Mouse (Mus musculus) lung, embryonic 15.5 days (tissue): ENCODE data around the gene Syt2. TPM values are rescaled to one million over a fixed set of nuclear protein-coding genes. Genes with fewer than 3 reads are reported as not detected.

ENCODE experiments used
- ATAC-seq: fragments of 200-750 bp; cut with Nextera tagmentation; 2 replicates; pipeline ENCODE4 v1.8.0; 2017; ENCODE audit warnings: moderate number of reproducible peaks, borderline replicate concordance; ENCODE audit not compliant: low FRiP score, low TSS enrichment; ENCODE audit errors: extremely low read depth
- H3K27ac ChIP-seq: fragments of 300-500 bp; sonication (generic); 2 replicates; pipeline ENCODE4 v1.5.1; 2015; ENCODE audit warnings: moderate library complexity, mild to moderate bottlenecking, inconsistent platforms
- H3K27me3 ChIP-seq: fragments of 300-500 bp; sonication (generic); 2 replicates; pipeline ENCODE4 v1.6.1; 2015; ENCODE audit warnings: inconsistent platforms
- H3K36me3 ChIP-seq: fragments of 300-500 bp; sonication (generic); 2 replicates; pipeline ENCODE4 v1.6.1; 2015; ENCODE audit warnings: inconsistent platforms
- H3K4me1 ChIP-seq: fragments of 300-500 bp; sonication (generic); 2 replicates; pipeline ENCODE4 v1.6.1; 2015; ENCODE audit warnings: inconsistent platforms
- H3K4me2 ChIP-seq: fragments of 300-500 bp; sonication (generic); 2 replicates; pipeline ENCODE4 v1.6.1; 2015; ENCODE audit warnings: inconsistent platforms, mild to moderate bottlenecking, moderate library complexity
- H3K4me3 ChIP-seq: fragments of 300-500 bp; sonication (generic); 2 replicates; pipeline ENCODE4 v1.5.1; 2015; ENCODE audit warnings: mild to moderate bottlenecking, inconsistent platforms
- H3K9ac ChIP-seq: fragments of 300-500 bp; sonication (generic); 2 replicates; pipeline ENCODE4 v1.6.1; 2015; ENCODE audit warnings: inconsistent platforms
- H3K9me3 ChIP-seq: fragments of 300-500 bp; sonication (generic); 2 replicates; pipeline ENCODE4 v1.6.1; 2016; ENCODE audit warnings: inconsistent platforms
- WGBS: fragments of 180-500 bp; shearing (Covaris S2); methylation state at CpG from one replicate; pipeline ENCODE4 v1.1.7; 2015; 5-methylcytosine and 5-hydroxymethylcytosine counted together
- polyA plus RNA-seq: library from polyadenylated mRNA; unstranded; fragments of >200 nt; fragmentation: Nextera tagmentation; extraction: Ambion mirVana; gene quantifications from 2 replicates; pipeline ENCODE4 v1.2.1, GENCODE M21; 2015

Syt2 gene
- polyA plus RNA-seq, 1 experiment from 2014 or later, result 0.37 TPM

DNA sequence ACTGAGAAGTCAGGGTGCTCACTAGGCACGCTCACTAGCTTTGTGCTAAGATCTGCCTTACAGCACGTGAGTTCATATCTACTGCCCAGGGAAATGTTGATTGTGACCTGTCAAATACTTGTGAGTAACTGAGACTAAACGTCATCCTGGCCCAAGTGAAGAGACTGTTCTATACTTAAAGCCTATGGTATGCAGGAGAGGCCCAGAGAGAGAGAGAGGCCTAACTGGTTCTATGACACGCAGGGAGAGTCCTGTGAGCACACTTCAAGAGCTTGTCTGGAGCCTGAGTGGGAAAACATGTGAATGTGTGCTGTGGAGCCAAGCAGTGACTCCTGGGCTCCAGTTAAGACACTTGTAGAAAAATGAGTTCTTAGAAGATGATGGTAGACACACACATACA lies 137.5 kb downstream of the Syt2 start:
- peak overlapping the region; percentile 74 for H3K27ac ChIP-seq
- ATAC-seq, result peak; percentile 74; the same call in 1 of the 2 replicates
- peaks cover 21% of the 10 kb centered on the region for H3K4me1 ChIP-seq
- no peak overlapping the region for H3K4me2 ChIP-seq
- H3K9me3 ChIP-seq, result no peaks in the 10 kb centered on the region
- H3K36me3 ChIP-seq, result no peaks in the 10 kb centered on the region; the same call in 1 of the 2 replicates
- H3K4me3 ChIP-seq, result no peak overlapping the region
- H3K9ac ChIP-seq, result no peak overlapping the region
- no peaks in the 10 kb centered on the region for H3K27me3 ChIP-seq
- 49% methylated on average over 4 of the region's 4 CpGs for WGBS

DNA sequence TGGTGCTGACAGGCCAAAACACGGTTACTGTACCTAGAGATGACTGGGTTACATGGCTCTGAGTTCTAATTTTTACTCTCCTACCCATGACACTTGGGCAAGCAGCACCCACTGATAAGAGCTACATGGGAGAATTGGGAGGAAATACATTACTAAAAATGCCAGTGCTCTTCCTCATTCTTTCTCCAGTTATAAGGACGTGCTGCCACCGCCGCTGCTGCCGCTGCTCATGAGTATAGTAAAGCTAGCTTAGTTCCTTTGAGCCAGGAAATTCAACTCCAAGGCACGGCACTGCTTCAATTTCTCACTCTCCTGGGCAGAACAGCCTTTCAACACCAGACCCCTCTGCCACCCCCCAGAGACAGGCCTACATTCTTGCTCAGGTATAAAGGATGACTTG lies 138.0 kb downstream of the Syt2 start:
- H3K27me3 ChIP-seq, result no peaks in the 10 kb centered on the region
- H3K4me3 ChIP-seq, result no peak overlapping the region
- H3K9me3 ChIP-seq, result no peaks in the 10 kb centered on the region
- peak overlapping the region; percentile 74 for H3K27ac ChIP-seq
- no peak for ATAC-seq
- H3K4me1 ChIP-seq, result peaks cover 21% of the 10 kb centered on the region
- H3K36me3 ChIP-seq, result no peaks in the 10 kb centered on the region; the same call in 1 of the 2 replicates
- 40% methylated on average over 6 of the region's 6 CpGs for WGBS
- no peak overlapping the region for H3K9ac ChIP-seq
- no peak overlapping the region for H3K4me2 ChIP-seq

DNA sequence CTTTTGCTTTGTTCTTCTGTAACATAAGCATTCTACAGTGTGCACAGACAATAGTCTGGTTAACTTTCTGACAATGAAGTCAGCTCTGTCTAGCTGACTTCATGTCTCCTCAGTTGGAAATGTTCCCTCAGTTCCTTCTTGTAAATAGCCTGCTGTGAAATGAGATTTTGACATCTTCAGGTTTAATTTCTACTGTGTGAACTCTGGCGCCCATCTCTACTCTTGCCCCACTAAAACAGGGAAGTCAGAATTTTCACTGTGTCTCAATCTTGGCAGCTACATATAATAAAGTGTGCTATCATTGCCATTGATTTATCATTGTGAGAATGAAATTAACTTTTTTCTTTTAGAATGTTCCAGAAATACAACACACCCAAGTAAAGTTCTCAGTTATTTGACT lies 138.4 kb downstream of the Syt2 start:
- H3K9me3 ChIP-seq, result no peaks in the 10 kb centered on the region
- H3K4me1 ChIP-seq, result peaks cover 21% of the 10 kb centered on the region
- 69% methylated on average over 1 of the region's 1 CpGs for WGBS
- ATAC-seq, result no peak
- no peak overlapping the region for H3K9ac ChIP-seq
- no peaks in the 10 kb centered on the region for H3K27me3 ChIP-seq
- H3K4me3 ChIP-seq, result no peak overlapping the region
- H3K4me2 ChIP-seq, result no peak overlapping the region
- peak overlapping the region; percentile 74 for H3K27ac ChIP-seq
- no peaks in the 10 kb centered on the region; the same call in 1 of the 2 replicates for H3K36me3 ChIP-seq

DNA sequence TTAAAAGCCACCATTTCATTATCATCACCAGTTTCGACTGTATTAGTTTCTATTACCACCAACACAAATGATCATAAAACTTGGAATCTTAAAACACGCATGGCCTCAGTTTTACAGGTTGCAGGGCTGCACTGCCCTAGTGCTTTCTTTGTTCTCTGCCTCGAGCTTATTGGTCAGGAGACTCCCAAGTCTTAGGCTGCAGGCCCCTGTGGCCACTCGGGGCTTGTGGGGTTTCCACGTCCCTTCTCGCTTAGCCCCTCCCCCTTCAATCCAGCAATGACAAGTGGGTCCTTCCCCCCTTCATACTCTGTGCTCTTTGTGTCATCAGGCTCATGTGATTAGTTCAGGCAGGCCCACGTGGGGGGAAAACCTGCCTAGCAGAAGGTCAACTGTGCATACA lies 141.6 kb downstream of the Syt2 start:
- WGBS, result 59% methylated on average over 7 of the region's 7 CpGs
- Histone ChIP-seq H3K9ac (no peak overlapping the region), H3K9me3 (no peaks in the 10 kb centered on the region), H3K4me1 (peaks cover 21% of the 10 kb centered on the region), H3K36me3 (no peaks in the 10 kb centered on the region), H3K4me2 (no peak overlapping the region), H3K27ac (no peak overlapping the region), H3K4me3 (no peak overlapping the region), H3K27me3 (no peaks in the 10 kb centered on the region)
- ATAC-seq, result no peak

DNA sequence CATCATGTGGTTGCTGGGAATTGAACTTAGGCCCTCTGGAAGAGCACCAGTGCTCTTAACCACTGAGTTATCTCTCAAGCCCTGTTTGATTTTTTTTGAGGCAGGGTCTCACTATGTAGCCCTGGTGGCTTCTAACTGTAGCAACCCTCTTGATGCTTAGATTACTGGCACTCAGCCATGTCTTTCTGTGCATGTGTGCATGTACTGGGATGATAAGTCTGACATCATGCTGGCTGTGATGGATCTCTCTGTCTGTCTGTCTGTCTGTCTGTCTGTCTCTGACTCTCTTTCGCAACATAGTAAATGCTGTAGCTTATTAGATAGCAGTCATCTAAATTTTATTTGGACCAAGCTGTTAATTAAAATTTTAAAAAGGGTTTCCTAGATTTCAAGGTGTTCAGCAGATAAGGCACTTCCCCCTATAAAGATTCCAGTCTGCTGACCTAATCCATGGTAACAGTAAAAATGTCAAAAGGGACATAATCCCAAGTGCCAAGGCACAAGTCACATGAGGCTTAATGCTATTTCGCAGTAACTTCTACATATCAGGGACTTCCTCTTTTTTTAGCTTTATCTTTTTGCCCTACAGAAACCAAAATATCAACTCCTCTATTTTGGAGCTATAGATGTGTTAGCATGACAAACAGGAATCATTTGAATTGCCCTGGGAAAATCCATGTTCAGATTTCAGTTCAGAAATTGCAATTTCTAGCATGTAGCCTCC lies 144.4 kb downstream of the Syt2 start:
- no peak overlapping the region for H3K9ac ChIP-seq
- no peaks in the 10 kb centered on the region for H3K36me3 ChIP-seq
- no peak for ATAC-seq
- no peak overlapping the region for H3K4me2 ChIP-seq
- no peaks in the 10 kb centered on the region for H3K9me3 ChIP-seq
- no peak overlapping the region for H3K27ac ChIP-seq
- H3K4me1 ChIP-seq, result peaks cover 7% of the 10 kb centered on the region
- WGBS, result 91% methylated on average over 2 of the region's 2 CpGs
- no peaks in the 10 kb centered on the region for H3K27me3 ChIP-seq
- no peak overlapping the region for H3K4me3 ChIP-seq

DNA sequence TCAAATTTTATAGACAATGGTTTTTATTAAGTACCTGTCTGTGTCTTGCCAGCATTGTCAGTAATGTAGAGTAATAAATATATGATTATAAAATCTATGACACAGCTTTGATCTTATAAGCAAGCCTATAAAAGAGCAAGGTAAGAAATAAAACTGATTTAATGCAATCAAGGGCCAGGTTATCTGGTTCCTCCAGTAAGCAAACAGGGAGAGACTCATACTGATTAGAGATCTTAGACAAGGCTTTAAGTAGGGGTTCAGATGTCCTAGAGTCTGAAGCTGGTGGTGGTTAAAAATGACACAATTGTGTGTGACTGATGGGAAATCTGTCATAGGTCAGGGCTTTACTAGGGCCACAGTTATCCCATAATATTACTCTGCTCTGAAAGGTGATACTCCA lies 145.0 kb downstream of the Syt2 start:
- ATAC-seq, result no peak
- no peak overlapping the region for H3K27ac ChIP-seq
- no peak overlapping the region for H3K9ac ChIP-seq

DNA sequence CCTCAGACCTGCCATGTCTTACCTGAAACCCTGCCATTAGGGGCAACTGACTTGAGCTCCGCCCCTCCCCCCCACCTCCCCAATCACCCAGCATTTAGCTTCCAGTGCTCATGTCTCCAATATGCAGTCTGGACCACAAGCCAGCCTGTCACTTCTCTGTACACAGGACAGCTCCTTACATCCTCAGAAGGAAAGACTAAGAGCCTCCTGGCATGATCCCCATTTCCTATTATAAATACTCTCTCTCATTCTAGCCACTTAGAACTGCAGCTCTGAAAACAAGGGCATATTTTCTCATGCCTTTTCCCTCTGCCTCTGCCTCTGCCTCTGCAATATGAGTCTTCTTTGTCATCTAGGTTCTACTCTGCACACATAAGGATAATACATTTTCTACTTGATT lies 149.6 kb downstream of the Syt2 start:
- H3K4me2 ChIP-seq, result no peak overlapping the region
- peaks cover 12% of the 10 kb centered on the region for H3K4me1 ChIP-seq
- no peaks in the 10 kb centered on the region for H3K27me3 ChIP-seq
- H3K36me3 ChIP-seq, result 0 out of 2 replicates have a peak, but pooled peaks cover 5% of the 10 kb centered on the region
- H3K9ac ChIP-seq, result no peak overlapping the region
- no peak overlapping the region for H3K27ac ChIP-seq
- ATAC-seq, result peak; percentile 35; the same call in 1 of the 2 replicates
- H3K4me3 ChIP-seq, result no peak overlapping the region
- no peaks in the 10 kb centered on the region for H3K9me3 ChIP-seq
- WGBS, result 77% methylated on average over 1 of the region's 1 CpGs

More for the DNA sequence above, 145.0 kb downstream of the Syt2 start:
- Histone ChIP-seq H3K4me2 (no peak overlapping the region), H3K9me3 (no peaks in the 10 kb centered on the region), H3K27me3 (no peaks in the 10 kb centered on the region), H3K36me3 (no peaks in the 10 kb centered on the region), H3K4me3 (no peak overlapping the region), H3K4me1 (peaks cover 8% of the 10 kb centered on the region)

DNA sequence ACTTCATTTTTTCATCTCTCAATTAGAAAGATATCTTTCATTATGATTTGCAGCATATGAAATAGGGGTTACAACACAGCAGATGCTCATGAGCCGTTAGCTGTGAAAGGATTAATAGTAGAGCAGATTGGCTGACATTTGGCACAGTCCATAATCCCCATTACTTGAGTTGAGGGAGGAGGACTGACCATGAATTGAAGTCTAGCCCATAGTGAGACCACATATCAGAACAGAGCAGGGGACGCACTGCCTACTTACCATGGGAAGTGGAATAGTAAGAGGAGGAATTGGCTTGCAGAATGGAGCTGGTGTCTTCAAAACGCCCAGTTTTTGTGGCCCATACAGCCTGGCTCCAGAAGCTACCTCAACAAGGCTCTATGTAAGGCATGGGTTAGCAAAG lies 150.1 kb downstream of the Syt2 start:
- H3K4me1 ChIP-seq, result peaks cover 12% of the 10 kb centered on the region
- H3K27me3 ChIP-seq, result no peaks in the 10 kb centered on the region
- no peaks in the 10 kb centered on the region for H3K9me3 ChIP-seq
- H3K4me2 ChIP-seq, result no peak overlapping the region
- no peak overlapping the region for H3K4me3 ChIP-seq
- ATAC-seq, result no peak
- WGBS, result 72% methylated on average over 3 of the region's 3 CpGs
- H3K27ac ChIP-seq, result peak overlapping the region; percentile 39
- no peak overlapping the region for H3K9ac ChIP-seq
- H3K36me3 ChIP-seq, result 0 out of 2 replicates have a peak, but pooled peaks cover 5% of the 10 kb centered on the region

DNA sequence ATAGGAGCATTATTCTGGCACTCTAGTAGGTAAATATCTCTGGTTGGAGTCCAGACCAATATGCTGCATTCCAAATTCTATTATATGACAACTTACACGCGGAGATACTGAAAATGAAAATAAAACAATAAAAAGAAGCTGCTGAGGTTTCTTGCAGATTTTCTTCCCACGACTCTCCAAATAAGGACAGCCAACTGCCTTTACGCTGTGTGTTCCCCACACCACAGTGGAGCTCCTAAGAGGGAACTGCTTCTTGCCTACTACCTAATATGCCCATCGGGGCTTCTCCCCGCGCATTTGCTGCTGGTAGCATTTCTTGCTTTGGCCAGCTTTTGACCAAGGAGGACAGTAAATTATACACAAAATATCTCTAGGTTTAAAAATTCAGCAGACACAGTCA lies 155.3 kb downstream of the Syt2 start:
- peak overlapping the region; percentile 58 for H3K27ac ChIP-seq
- peak overlapping the region; percentile 49 for H3K4me2 ChIP-seq
- H3K27me3 ChIP-seq, result no peaks in the 10 kb centered on the region
- 0 out of 2 replicates have a peak, but pooled peaks cover 5% of the 10 kb centered on the region for H3K36me3 ChIP-seq
- H3K4me3 ChIP-seq, result peak overlapping the region; percentile 29
- no peaks in the 10 kb centered on the region for H3K9me3 ChIP-seq
- peaks cover 41% of the 10 kb centered on the region for H3K4me1 ChIP-seq
- 80% methylated on average over 7 of the region's 7 CpGs for WGBS
- no peak for ATAC-seq
- no peak overlapping the region for H3K9ac ChIP-seq

DNA sequence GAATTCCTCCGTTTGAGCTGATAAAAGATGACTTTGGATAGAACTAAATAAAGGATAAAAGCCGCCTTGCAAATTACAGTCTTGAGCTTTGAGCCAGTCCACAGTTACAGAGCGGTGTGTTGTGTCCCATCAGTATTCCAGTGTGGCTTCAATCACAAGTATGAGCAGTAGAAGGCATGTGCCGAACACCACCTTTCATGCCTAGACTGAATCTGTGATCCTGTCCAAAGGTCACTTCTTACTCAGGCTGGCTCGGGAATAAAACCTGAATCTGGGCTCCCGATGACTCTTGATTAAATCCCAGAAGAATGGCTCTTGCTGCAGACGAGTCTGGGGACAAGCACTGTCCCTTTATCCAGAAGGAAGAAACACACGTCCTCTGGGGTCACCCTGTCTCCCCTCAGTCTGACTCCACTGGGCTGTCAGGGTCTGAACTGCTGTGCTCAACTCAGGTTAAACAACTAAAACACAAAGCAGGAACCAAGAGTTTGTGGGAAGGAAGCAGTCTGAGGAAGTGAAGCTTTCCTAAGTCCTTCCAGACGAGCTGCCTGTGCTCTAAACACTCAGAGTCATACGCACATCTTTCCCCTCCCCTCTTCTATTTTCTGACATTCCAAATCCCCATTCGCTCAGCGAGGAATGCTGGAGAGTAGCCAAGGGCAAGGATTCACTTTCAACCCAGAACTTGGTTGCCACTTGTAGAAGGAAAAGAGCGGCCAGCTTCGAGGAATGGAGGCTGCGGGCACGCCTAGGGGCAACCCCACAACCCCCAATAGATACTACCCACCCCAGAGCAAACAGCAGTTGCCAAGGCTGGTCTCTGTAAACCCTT lies 157.0 kb downstream of the Syt2 start:
- H3K9ac ChIP-seq, result peak overlapping the region; percentile 38
- no peaks in the 10 kb centered on the region for H3K9me3 ChIP-seq
- peak; percentile 88 for ATAC-seq
- 18% methylated on average over 16 of the region's 16 CpGs for WGBS
- H3K4me1 ChIP-seq, result peaks cover 40% of the 10 kb centered on the region
- H3K27ac ChIP-seq, result peak overlapping the region; percentile 93
- H3K4me3 ChIP-seq, result peak overlapping the region; percentile 29
- H3K4me2 ChIP-seq, result peak overlapping the region; percentile 49
- H3K36me3 ChIP-seq, result 0 out of 2 replicates have a peak, but pooled peaks cover 3% of the 10 kb centered on the region
- no peaks in the 10 kb centered on the region for H3K27me3 ChIP-seq

DNA sequence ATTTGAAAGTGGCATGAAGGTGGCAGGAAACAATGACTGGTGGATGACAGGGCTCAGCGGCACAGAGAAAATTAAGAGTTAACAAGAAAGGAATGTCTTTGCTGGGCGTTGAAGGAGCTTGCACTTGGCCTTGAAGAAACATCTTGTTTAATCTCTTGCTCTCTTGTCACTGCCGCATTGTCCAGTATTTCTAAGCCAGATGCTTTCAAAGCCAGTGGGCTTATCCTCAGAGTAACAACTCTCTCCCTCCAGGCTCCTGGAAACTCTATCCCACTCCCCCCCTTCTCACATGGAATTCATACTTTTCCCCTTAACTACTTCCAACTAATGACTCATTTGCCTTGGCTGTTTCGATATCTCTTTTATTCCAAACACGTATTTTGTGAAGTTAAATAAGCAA lies 157.9 kb downstream of the Syt2 start:
- WGBS, result 17% methylated on average over 5 of the region's 5 CpGs
- Histone ChIP-seq H3K27me3 (no peaks in the 10 kb centered on the region), H3K9me3 (no peaks in the 10 kb centered on the region), H3K4me1 (peaks cover 40% of the 10 kb centered on the region), H3K27ac (peak overlapping the region; percentile 93), H3K36me3 (no peaks in the 10 kb centered on the region), H3K4me3 (no peak overlapping the region), H3K4me2 (peak overlapping the region; percentile 49; the same call in 1 of the 2 replicates), H3K9ac (no peak overlapping the region)
- peak; percentile 21; the same call in 1 of the 2 replicates for ATAC-seq

DNA sequence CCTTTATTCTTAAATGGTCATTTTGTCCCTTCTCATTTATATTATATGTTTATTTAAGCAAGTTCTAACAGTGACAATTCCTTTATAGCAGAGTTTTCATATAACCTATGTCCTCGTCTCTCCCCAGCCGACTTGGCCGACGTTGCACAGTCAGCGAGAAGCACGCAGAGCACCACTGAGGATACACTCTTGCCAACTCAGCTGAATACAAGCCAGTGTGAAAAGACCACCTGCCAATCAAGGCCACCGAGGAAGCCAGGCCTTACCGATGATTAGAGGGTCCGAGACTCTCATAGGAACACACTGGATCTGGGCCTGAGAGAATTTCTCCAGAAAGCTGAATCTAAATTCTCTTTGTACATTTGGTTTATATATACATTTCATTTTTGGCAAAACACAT lies 159.0 kb downstream of the Syt2 start:
- H3K9ac ChIP-seq, result no peak overlapping the region
- no peak overlapping the region for H3K4me2 ChIP-seq
- H3K27me3 ChIP-seq, result no peaks in the 10 kb centered on the region
- no peaks in the 10 kb centered on the region for H3K36me3 ChIP-seq
- no peak for ATAC-seq
- 61% methylated on average over 9 of the region's 9 CpGs for WGBS
- peaks cover 38% of the 10 kb centered on the region for H3K4me1 ChIP-seq
- H3K4me3 ChIP-seq, result no peak overlapping the region
- peak overlapping the region; percentile 93 for H3K27ac ChIP-seq
- H3K9me3 ChIP-seq, result no peaks in the 10 kb centered on the region
